Mouse (Mus musculus) CH12.LX (cell line): ENCODE measurements at regions not wholly inside any gene's neighbourhood (a gene's known extent, or its start where the extent isn't known, plus 50 kb on each side); places are given as distances from the start of the nearest gene placed in this dataset.
"Not testable (repeated sequence)": the region's sequence is repeated elsewhere in the genome, so short reads cannot be mapped to it uniquely, and the experiment has no call there.

Source experiments
- DNase-seq: peaks from one replicate; pipeline ENCODE4 v3.0.0-alpha.2; 2013; ENCODE audit errors: extremely low read depth
- H3K27ac ChIP-seq: 2 replicates; pipeline ENCODE4 v1.5.1; 2012; ENCODE audit warnings: low read depth, mild to moderate bottlenecking, control low read depth, moderate library complexity; ENCODE audit not compliant: insufficient read depth
- H3K27me3 ChIP-seq: replicated peaks from 2 replicates; pipeline ENCODE3; 2012; ENCODE audit warnings: inconsistent platforms
- H3K36me3 ChIP-seq, 2 experiments: replicated peaks in 1 of 2; 2 replicates each; pipeline versions ENCODE3 to v1.6.1; 2012; ENCODE audit warnings: inconsistent platforms in 1 of 2, low read length in 1 of 2, mild to moderate bottlenecking in 1 of 2, mixed read lengths in 1 of 2, moderate library complexity in 1 of 2; ENCODE audit not compliant: control insufficient read depth in 1 of 2, insufficient read depth in 1 of 2
- H3K4me1 ChIP-seq, 2 experiments: 2 replicates each; pipeline ENCODE4 v1.6.1; 2012; ENCODE audit warnings: inconsistent platforms in 1 of 2, moderate library complexity in 1 of 2; ENCODE audit not compliant: insufficient read depth in 2 of 2, control insufficient read depth in 1 of 2
- H3K4me2 ChIP-seq: 2 replicates; pipeline ENCODE4 v1.6.1; 2012; ENCODE audit warnings: low read depth, mild to moderate bottlenecking, control low read depth; ENCODE audit not compliant: poor library complexity, insufficient read depth, severe bottlenecking
- H3K4me3 ChIP-seq, 3 experiments: fragments of 150-350 bp in 1 of 3; sonication (generic) in 1 of 3; replicated peaks in 1 of 3; 2 replicates each; pipeline versions ENCODE3 to v1.5.1; 2011 to 2012; ENCODE audit warnings: low read depth in 2 of 3, low read length in 2 of 3, mild to moderate bottlenecking in 2 of 3, moderate library complexity in 2 of 3, control low read depth in 1 of 3, improper control_type of control experiment in 1 of 3, inconsistent platforms in 1 of 3, mixed read lengths in 1 of 3; ENCODE audit not compliant: poor library complexity in 1 of 3
- H3K79me2 ChIP-seq: replicated peaks from 2 replicates; pipeline ENCODE4 v1.6.1; 2012; ENCODE audit warnings: mild to moderate bottlenecking, moderate library complexity; ENCODE audit not compliant: control insufficient read depth, poor library complexity, insufficient read depth, severe bottlenecking; ENCODE audit errors: extremely low read depth
- H3K9ac ChIP-seq: 2 replicates; pipeline ENCODE4 v1.6.1; 2012; ENCODE audit warnings: low read depth, mild to moderate bottlenecking, control low read depth, moderate library complexity; ENCODE audit not compliant: insufficient read depth
- H3K9me3 ChIP-seq: replicated peaks from 2 replicates; pipeline ENCODE3; 2012; ENCODE audit warnings: low read length, inconsistent platforms, mixed read lengths
- dilution Hi-C: fragments of 300-500 bp; cut with MboI; formaldehyde crosslinking; loops from 2 replicates; pipeline ENCODE4 v1.14.3; 2020; ENCODE audit warnings: low sequenced_read_pairs; ENCODE audit not compliant: extremely low pct_unique_long_range_greater_than_20kb, extremely low pct_ligation_motif_present
- in situ Hi-C: fragments of 300-500 bp; cut with MboI; formaldehyde crosslinking; loops from 3 replicates; pipeline ENCODE4 v1.14.3; 2019; ENCODE audit warnings: low sequenced_read_pairs, low pct_ligation_motif_present, low pct_unique_long_range_greater_than_20kb, mixed read lengths

- dilution Hi-C loops, in situ Hi-C loops, H3K9me3 ChIP-seq, H3K4me1 ChIP-seq, H3K27ac ChIP-seq, H3K79me2 ChIP-seq, H3K4me3 ChIP-seq, H3K36me3 ChIP-seq, H3K27me3 ChIP-seq, H3K4me2 ChIP-seq, H3K9ac ChIP-seq, DNase-seq: not testable (repeated sequence)
These were observed 194.9 kb downstream of the Gm31371 start for GRCm38 (mm10) chr8:20098121-20098520.

- H3K9me3 ChIP-seq, H3K4me3 ChIP-seq, dilution Hi-C loops, H3K4me2 ChIP-seq, DNase-seq, H3K9ac ChIP-seq, H3K79me2 ChIP-seq, H3K27me3 ChIP-seq, in situ Hi-C loops, H3K4me1 ChIP-seq, H3K36me3 ChIP-seq, H3K27ac ChIP-seq: not testable (repeated sequence)
These were observed 197.0 kb downstream of the Gm31371 start for GRCm38 (mm10) chr8:20100241-20100640.

GRCm38 (mm10) chr8:20102374-20102773 lies 199.2 kb downstream of the Gm31371 start:
- in situ Hi-C loops, H3K4me2 ChIP-seq, H3K9me3 ChIP-seq, DNase-seq, H3K4me1 ChIP-seq, dilution Hi-C loops, H3K9ac ChIP-seq, H3K36me3 ChIP-seq, H3K27me3 ChIP-seq, H3K79me2 ChIP-seq, H3K4me3 ChIP-seq, H3K27ac ChIP-seq: not testable (repeated sequence)

GRCm38 (mm10) chr8:20107154-20107553 lies 204.0 kb downstream of the Gm31371 start:
- H3K27ac ChIP-seq, H3K9me3 ChIP-seq, H3K4me2 ChIP-seq, H3K4me1 ChIP-seq, H3K9ac ChIP-seq, dilution Hi-C loops, in situ Hi-C loops, H3K36me3 ChIP-seq, H3K79me2 ChIP-seq, H3K4me3 ChIP-seq, DNase-seq, H3K27me3 ChIP-seq: not testable (repeated sequence)

GRCm38 (mm10) chr8:20116785-20117184 lies 213.6 kb downstream of the Gm31371 start:
- H3K9me3 ChIP-seq, H3K79me2 ChIP-seq, H3K4me2 ChIP-seq, H3K4me1 ChIP-seq, dilution Hi-C loops, H3K27me3 ChIP-seq, H3K27ac ChIP-seq, DNase-seq, H3K9ac ChIP-seq, in situ Hi-C loops, H3K4me3 ChIP-seq, H3K36me3 ChIP-seq: not testable (repeated sequence)

GRCm38 (mm10) chr8:20119581-20119980 lies 216.4 kb downstream of the Gm31371 start:
- dilution Hi-C loops, H3K4me3 ChIP-seq, H3K4me1 ChIP-seq, H3K36me3 ChIP-seq, H3K27me3 ChIP-seq, H3K4me2 ChIP-seq, H3K79me2 ChIP-seq, in situ Hi-C loops, H3K9me3 ChIP-seq, H3K27ac ChIP-seq, H3K9ac ChIP-seq: not testable (repeated sequence)
- peak; percentile 3 for DNase-seq
